Mouse (Mus musculus): ENCODE results near the gene Hpd. TPM values are rescaled to one million over a fixed set of nuclear protein-coding genes. Genes with fewer than 3 reads are reported as not detected.
"Not testable (repeated sequence)": the region's sequence is repeated elsewhere in the genome, so short reads cannot be mapped to it uniquely, and the experiment has no call there.

Gene Hpd
- polyA plus RNA-seq, 2 experiments, result not detected

DNA sequence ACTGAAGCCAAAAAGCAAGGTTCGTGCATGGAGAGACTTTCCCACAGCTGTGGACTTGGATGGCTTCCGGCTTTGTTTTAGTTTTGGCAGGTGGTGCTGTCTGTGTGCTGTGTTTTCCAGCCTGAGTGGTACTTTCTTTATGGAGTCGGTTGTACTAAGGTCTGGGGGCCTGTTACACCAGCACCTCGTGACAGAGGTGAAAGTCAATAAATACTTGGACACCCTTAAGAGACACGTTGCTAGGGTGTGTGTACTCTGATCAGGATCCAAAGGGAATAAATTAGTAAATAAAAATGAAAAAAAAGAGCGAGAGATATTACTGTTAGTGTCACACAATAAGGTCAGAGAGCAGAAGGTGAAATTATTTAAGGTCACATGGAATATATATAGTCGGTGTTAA lies 44.3 kb upstream of the Hpd start:
- DNase-seq (ENCODE audit: low spot score), result no peak
- 86% methylated on average over 7 of the region's 7 CpGs for WGBS

DNA sequence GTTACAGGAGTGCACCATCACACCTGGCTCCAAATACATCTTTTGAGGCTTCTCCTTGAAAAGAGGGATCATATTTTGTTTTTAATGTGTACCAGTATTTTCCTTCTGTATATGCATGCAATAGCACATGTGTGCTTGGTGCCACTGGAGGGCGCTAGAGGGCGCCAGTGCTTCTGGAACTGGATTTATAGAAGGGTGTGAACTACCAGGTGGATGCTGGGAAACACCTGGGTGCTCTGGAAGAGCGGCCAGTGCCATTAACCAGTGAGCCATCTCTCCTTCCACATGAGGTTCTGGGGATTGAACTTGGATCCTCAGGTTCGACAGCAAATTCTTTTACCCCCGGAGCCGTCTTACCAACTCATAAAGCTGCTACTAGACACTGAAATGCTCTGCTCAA lies 41.3 kb upstream of the Hpd start:
- not testable (repeated sequence) for H3K9me3 ChIP-seq (ENCODE audit: control insufficient read depth, low read length); H3K4me3 ChIP-seq (replicated peaks; ENCODE audit: low read length); H3K36me3 ChIP-seq (ENCODE audit: control insufficient read depth, insufficient read depth, low read length); H3K9ac ChIP-seq (ENCODE audit: low read depth, low read length, severe bottlenecking); H3K4me1 ChIP-seq (ENCODE audit: control insufficient read depth, insufficient read depth, low read length); ATAC-seq (ENCODE audit: low FRiP score, low read depth); H3K4me2 ChIP-seq (replicated peaks; ENCODE audit: low read depth, low read length, severe bottlenecking); H3K27me3 ChIP-seq (ENCODE audit: control insufficient read depth, insufficient read depth, low read length); DNase-seq (ENCODE audit: low spot score); H3K27ac ChIP-seq (replicated peaks; ENCODE audit: low read depth, low read length)
- 53% methylated on average over 6 of the region's 6 CpGs for WGBS

More for the DNA sequence above, 44.3 kb upstream of the Hpd start:
- ATAC-seq (ENCODE audit: low FRiP score, low read depth), result no peak
- Histone ChIP-seq H3K4me2 (replicated peaks; ENCODE audit: low read depth, low read length, severe bottlenecking) (no peak overlapping the region), H3K4me1 (ENCODE audit: control insufficient read depth, insufficient read depth, low read length) (peaks cover 3% of the 10 kb centered on the region; the same call in 1 of the 2 replicates), H3K36me3 (ENCODE audit: control insufficient read depth, insufficient read depth, low read length) (peaks cover 6% of the 10 kb centered on the region), H3K4me3 (replicated peaks; ENCODE audit: low read length) (no peak overlapping the region), H3K9ac (ENCODE audit: low read depth, low read length, severe bottlenecking) (no peak overlapping the region), H3K27me3 (ENCODE audit: control insufficient read depth, insufficient read depth, low read length) (no peaks in the 10 kb centered on the region), H3K9me3 (ENCODE audit: control insufficient read depth, low read length) (no peaks in the 10 kb centered on the region), H3K27ac (replicated peaks; ENCODE audit: low read depth, low read length) (no peak overlapping the region)
- TF ChIP-seq POLR2A (IDR thresholded peaks at IDR 0.05; ENCODE audit: borderline replicate concordance, extremely low read depth, insufficient read depth, insufficient read length), result no peak

DNA sequence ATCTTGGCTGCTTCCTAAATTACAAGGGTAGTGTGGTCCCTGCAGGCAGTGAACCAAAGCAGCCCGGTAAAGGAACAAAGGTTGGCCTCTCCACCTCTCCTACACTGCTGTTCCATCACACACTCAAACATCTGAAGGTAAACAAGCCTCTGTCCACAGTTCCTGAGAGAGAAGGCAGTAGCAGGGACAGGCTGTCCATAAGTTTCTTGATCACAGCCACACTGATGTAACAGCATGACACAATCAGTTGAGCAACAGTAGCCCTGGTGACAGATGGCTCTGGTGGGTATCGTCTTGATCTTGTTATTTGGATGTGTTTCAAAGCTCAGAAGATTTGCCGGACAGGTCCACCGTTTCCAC lies 40.5 kb upstream of the Hpd start:
- TF ChIP-seq POLR2A (IDR thresholded peaks at IDR 0.05; ENCODE audit: borderline replicate concordance, extremely low read depth, insufficient read depth, insufficient read length), result no peak
- H3K4me1 ChIP-seq (ENCODE audit: control insufficient read depth, insufficient read depth, low read length), result no peaks in the 10 kb centered on the region
- H3K9me3 ChIP-seq (ENCODE audit: control insufficient read depth, low read length), result no peaks in the 10 kb centered on the region
- no peak overlapping the region for H3K4me3 ChIP-seq (replicated peaks; ENCODE audit: low read length)
- H3K9ac ChIP-seq (ENCODE audit: low read depth, low read length, severe bottlenecking), result no peak overlapping the region
- ATAC-seq (ENCODE audit: low FRiP score, low read depth) (no peak), DNase-seq (ENCODE audit: low spot score) (no peak)
- WGBS, result 83% methylated on average over 4 of the region's 4 CpGs
- H3K27me3 ChIP-seq (ENCODE audit: control insufficient read depth, insufficient read depth, low read length), result no peaks in the 10 kb centered on the region
- H3K4me2 ChIP-seq (replicated peaks; ENCODE audit: low read depth, low read length, severe bottlenecking), result no peak overlapping the region
- H3K36me3 ChIP-seq (ENCODE audit: control insufficient read depth, insufficient read depth, low read length), result no peaks in the 10 kb centered on the region
- no peak overlapping the region for H3K27ac ChIP-seq (replicated peaks; ENCODE audit: low read depth, low read length)

DNA sequence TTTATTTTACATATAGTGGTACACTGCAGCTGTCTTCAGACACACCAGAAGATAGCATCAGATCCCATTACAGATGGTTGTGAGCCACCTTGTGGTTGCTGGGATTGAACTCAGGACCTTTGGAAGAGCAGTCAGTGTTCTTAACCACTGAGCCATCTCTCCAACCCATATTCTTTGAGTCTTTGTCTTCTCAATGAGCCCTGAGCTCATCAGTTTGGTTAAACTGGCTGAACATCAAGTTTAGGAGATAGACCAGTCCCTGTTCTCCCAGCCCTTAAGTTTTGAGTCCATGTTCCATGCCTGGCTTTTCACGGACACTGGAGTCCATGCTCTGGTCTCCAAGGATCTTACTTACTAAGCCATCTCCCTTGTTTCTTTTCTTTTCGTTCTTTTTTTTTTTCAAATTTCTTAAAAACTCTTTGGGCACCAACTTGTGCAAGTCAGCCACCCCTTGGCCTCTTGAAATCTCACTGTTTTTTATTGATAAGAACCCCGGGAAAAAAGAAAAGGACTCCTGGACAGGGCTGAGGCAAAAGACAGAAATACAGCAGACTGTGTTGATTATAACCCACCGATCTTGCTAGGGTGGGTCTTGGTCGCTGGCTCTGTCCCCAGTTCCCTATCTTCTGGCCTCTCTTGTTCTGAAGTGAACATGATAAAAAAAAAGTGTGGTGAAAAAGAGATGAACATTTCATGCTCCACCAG lies 40.0 kb upstream of the Hpd start:
- H3K36me3 ChIP-seq (ENCODE audit: control insufficient read depth, insufficient read depth, low read length); H3K9ac ChIP-seq (ENCODE audit: low read depth, low read length, severe bottlenecking); H3K27me3 ChIP-seq (ENCODE audit: control insufficient read depth, insufficient read depth, low read length); H3K4me1 ChIP-seq (ENCODE audit: control insufficient read depth, insufficient read depth, low read length); DNase-seq (ENCODE audit: low spot score); H3K27ac ChIP-seq (replicated peaks; ENCODE audit: low read depth, low read length); H3K9me3 ChIP-seq (ENCODE audit: control insufficient read depth, low read length); H3K4me3 ChIP-seq (replicated peaks; ENCODE audit: low read length); H3K4me2 ChIP-seq (replicated peaks; ENCODE audit: low read depth, low read length, severe bottlenecking); ATAC-seq (ENCODE audit: low FRiP score, low read depth): not testable (repeated sequence)
- WGBS, result 64% methylated on average over 3 of the region's 5 CpGs

DNA sequence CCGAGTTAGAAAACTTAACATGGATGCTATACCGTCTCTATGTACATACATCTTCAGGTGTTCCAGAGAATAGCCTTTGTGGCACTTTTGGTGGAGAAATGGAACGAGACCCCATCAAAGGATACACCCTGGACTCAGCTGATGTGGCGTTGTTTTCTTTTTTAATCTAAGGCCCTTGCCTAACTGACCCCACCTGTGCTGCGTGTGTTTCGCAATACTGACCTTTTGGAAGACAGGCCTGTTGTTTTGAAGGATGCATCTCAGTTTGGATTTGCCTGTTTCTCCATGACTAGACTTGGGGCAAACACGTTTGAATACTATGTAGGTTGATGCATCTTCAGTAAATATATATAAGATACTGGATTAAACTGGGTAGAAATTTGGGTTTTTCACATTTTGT lies 21.1 kb upstream of the Hpd start:
- not testable (repeated sequence) for ATAC-seq (ENCODE audit: low FRiP score, low read depth); DNase-seq (ENCODE audit: low spot score); H3K36me3 ChIP-seq (ENCODE audit: control insufficient read depth, insufficient read depth, low read length); H3K4me3 ChIP-seq (replicated peaks; ENCODE audit: low read length); H3K4me1 ChIP-seq (ENCODE audit: control insufficient read depth, insufficient read depth, low read length); H3K9me3 ChIP-seq (ENCODE audit: control insufficient read depth, low read length); H3K27me3 ChIP-seq (ENCODE audit: control insufficient read depth, insufficient read depth, low read length); H3K9ac ChIP-seq (ENCODE audit: low read depth, low read length, severe bottlenecking); H3K27ac ChIP-seq (replicated peaks; ENCODE audit: low read depth, low read length); H3K4me2 ChIP-seq (replicated peaks; ENCODE audit: low read depth, low read length, severe bottlenecking)
- 89% methylated on average over 7 of the region's 7 CpGs for WGBS

DNA sequence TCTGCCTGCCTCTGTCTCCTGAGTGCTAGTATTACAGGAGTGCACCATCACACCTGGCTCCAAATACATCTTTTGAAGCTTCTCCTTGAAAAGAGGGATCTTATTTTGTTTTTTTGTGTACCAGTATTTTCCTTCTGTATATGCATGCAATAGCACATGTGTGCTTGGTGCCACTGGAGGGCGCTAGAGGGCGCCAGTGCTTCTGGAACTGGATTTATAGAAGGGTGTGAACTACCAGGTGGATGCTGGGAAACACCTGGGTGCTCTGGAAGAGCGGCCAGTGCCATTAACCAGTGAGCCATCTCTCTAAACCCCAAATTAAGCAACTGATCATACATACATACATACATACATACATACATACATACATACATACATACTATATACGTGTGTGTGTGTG lies 20.2 kb upstream of the Hpd start:
- 37% methylated on average over 4 of the region's 4 CpGs for WGBS
- not testable (repeated sequence) for ATAC-seq (ENCODE audit: low FRiP score, low read depth)

More for the DNA sequence above, 20.2 kb upstream of the Hpd start:
- not testable (repeated sequence) for H3K36me3 ChIP-seq (ENCODE audit: control insufficient read depth, insufficient read depth, low read length); H3K4me2 ChIP-seq (replicated peaks; ENCODE audit: low read depth, low read length, severe bottlenecking); H3K4me3 ChIP-seq (replicated peaks; ENCODE audit: low read length); DNase-seq (ENCODE audit: low spot score); H3K9me3 ChIP-seq (ENCODE audit: control insufficient read depth, low read length); H3K9ac ChIP-seq (ENCODE audit: low read depth, low read length, severe bottlenecking); H3K27ac ChIP-seq (replicated peaks; ENCODE audit: low read depth, low read length); H3K27me3 ChIP-seq (ENCODE audit: control insufficient read depth, insufficient read depth, low read length); H3K4me1 ChIP-seq (ENCODE audit: control insufficient read depth, insufficient read depth, low read length)

Data from limb, embryonic 14.5 days (tissue).